Mouse (Mus musculus) thymus, postnatal 25 days (tissue): ENCODE results near the gene Ttn.
A peak's percentile ranks its signal among the peaks of the same experiment; 100 is the strongest.

Experiments
- DNase-seq: peaks from one replicate; pipeline ENCODE4 v3.0.0; 2022

Gene Ttn

GRCm38 (mm10) chr2:76693765-76694164, 288.6 kb downstream of the Ttn start:
- DNase-seq = no peak

- no peak for DNase-seq
These were observed 291.7 kb downstream of the Ttn start for GRCm38 (mm10) chr2:76690436-76691204.

GRCm38 (mm10) chr2:76688162-76688561, 294.2 kb downstream of the Ttn start:
- no peak for DNase-seq

GRCm38 (mm10) chr2:76687608-76688007, 294.7 kb downstream of the Ttn start:
- DNase-seq = no peak

- DNase-seq = no peak
These were observed 295.4 kb downstream of the Ttn start for GRCm38 (mm10) chr2:76686986-76687385.

GRCm38 (mm10) chr2:76682301-76682700, 300.0 kb downstream of the Ttn start:
- DNase-seq = no peak

- no peak for DNase-seq
These were observed 305.7 kb downstream of the Ttn start for GRCm38 (mm10) chr2:76676401-76677226.

- DNase-seq = no peak
These were observed 306.4 kb downstream of the Ttn start for GRCm38 (mm10) chr2:76675949-76676348.

GRCm38 (mm10) chr2:76675451-76675850, 306.9 kb downstream of the Ttn start:
- DNase-seq = peak; percentile 29

- peak; percentile 78 for DNase-seq
These were observed 307.5 kb downstream of the Ttn start, which contains the start of gene Plekha3 for GRCm38 (mm10) chr2:76674725-76675427. Gene Plekha3, plus strand, starts transcription at chr2:76675281.

- peak; percentile 70 for DNase-seq
These were observed 308.8 kb downstream of the Ttn start for GRCm38 (mm10) chr2:76673472-76674081.

- peak; percentile 88 for DNase-seq
These were observed 309.4 kb downstream of the Ttn start, which contains the start of gene Fkbp7 for GRCm38 (mm10) chr2:76672966-76673392. Gene Fkbp7, minus strand, starts transcription at chr2:76673116.

- no peak for DNase-seq
These were observed 310.1 kb downstream of the Ttn start for GRCm38 (mm10) chr2:76672134-76672745.

- no peak for DNase-seq
These were observed 310.7 kb downstream of the Ttn start for GRCm38 (mm10) chr2:76671641-76672040.

- DNase-seq = no peak
These were observed 315.1 kb downstream of the Ttn start for GRCm38 (mm10) chr2:76667200-76667599.

- no peak for DNase-seq
These were observed 316.8 kb downstream of the Ttn start for GRCm38 (mm10) chr2:76665531-76665930.

GRCm38 (mm10) chr2:76659419-76659818, 322.9 kb downstream of the Ttn start:
- DNase-seq = no peak

GRCm38 (mm10) chr2:76658551-76658950, 323.8 kb downstream of the Ttn start:
- DNase-seq = no peak

GRCm38 (mm10) chr2:76655982-76656381, 326.4 kb downstream of the Ttn start:
- DNase-seq = no peak

GRCm38 (mm10) chr2:76655444-76655843, 326.9 kb downstream of the Ttn start:
- no peak for DNase-seq

GRCm38 (mm10) chr2:76654646-76655045, 327.7 kb downstream of the Ttn start:
- DNase-seq = no peak
